Mouse (Mus musculus): Measurements from ENCODE around the gene Cdh1.

DNA sequence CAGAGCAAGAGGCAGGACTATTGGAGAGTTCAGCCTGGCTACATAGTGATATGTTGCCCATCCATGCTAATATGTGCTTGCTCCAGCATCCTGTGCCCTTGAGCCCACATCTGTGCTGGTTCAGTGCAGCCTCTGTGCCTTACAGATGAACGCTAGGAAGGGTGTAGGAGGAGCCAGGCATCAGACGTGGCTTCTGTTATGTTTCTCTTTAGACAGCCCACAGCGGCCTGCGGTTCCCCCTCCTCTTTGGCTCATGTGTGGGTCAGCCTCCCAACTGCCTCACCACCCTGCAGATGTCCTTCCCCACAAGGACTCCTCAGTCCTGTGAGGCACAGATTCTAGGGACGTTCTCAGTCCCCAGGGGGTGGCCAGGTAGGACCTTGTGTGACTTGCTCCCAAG lies 32.1 kb downstream of the Cdh1 start:
- TF ChIP-seq NRF1 (IDR thresholded peaks at IDR 0.05; ENCODE audit: low read depth, low read length) (no peak), KAT2A (IDR thresholded peaks at IDR 0.05; ENCODE audit: insufficient replicate concordance, low read length) (no peak), POLR2A (IDR thresholded peaks at IDR 0.05; ENCODE audit: low read depth, low read length) (no peak), MXI1 (IDR thresholded peaks at IDR 0.05; ENCODE audit: low read depth, low read length) (no peak), ZNF384 (IDR thresholded peaks at IDR 0.05; ENCODE audit: low read depth, low read length) (no peak), CHD2 (IDR thresholded peaks at IDR 0.05; ENCODE audit: low read length) (no peak), CTCF (conservative IDR thresholded peaks at IDR 0.05 in 1 of 2, IDR thresholded peaks at IDR 0.05 in 1 of 2; ENCODE audit: low read depth in 2 of 2, low read length in 2 of 2) (no peak), MAFK (IDR thresholded peaks at IDR 0.05; ENCODE audit: insufficient replicate concordance, low read length) (no peak), GABPA (IDR thresholded peaks at IDR 0.05; ENCODE audit: insufficient replicate concordance, low read depth, low read length) (no peak)
